Mouse (Mus musculus): Measurements from ENCODE around the gene Ccdc89.

Gene Ccdc89

DNA sequence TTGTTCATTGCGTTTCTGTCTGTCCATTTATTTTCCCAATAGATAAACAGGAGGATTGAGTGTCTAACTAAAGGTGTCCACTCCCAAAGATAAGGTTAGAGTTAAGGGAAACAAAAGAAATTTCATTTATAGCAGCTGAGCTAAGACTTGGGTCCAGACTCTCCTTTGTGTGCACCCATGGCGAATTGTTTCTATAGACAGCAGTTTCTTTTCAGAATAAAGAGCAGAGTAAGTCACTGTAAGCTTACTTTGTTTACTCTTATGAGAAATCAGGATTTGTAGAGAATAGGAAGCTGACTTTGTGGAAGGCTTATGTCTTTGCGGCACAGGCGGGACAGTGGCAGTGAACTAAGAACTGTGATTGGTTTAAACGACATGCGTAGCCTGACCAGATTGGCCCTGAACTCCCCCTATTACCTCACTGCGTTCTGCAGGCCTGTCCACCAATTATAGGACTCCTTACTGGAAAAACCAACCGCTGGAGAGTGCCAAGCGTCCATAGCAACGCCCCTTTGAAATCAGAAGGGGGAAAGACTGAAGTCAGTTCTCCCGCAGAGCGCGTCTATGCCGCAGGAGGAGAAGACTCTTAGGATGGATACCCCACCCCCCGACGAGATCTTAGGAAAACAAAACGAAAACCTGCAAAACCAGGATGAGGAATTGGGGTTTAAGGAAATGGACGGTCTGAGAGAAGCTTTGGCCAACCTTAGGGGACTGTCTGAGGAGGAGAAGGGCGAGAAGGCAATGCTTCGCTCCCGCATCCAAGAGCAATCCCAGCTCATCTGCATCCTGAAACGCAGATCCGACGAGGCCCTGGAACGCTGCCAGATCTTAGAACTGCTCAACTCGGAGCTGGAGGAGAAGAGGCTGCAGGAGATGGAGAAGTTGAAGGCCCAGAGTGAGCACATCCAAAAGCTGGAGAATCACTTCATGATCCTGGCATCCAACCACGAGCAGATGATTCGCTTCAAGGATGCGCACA is at the start of gene Ccdc89:
Ccdc89 (plus strand) TSS at position 558 of the 982 bp plus-strand sequence.
- DNase-seq (ENCODE audit: low read depth): peak; percentile 57

DNA sequence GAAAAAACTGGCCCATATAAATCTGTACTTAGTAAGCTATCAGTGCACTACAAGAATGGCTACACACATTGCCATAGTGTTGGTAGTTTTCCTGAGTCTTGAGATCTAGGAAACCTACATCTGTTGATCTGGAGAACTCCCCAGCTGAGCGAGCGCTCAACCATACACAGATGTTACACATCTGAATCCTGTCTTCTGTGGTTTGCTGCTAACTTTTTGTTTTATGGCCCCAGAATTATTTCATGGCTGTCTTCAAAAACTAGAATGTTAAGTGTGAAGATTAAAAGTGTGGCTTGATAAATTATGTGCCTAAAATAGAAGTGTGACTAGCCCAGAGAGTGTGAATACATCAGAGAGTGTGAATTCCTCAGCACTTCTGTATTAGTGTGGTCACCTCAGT is 42.0 kb upstream of the Ccdc89 start:
- DNase-seq (ENCODE audit: low read depth): no peak

DNA sequence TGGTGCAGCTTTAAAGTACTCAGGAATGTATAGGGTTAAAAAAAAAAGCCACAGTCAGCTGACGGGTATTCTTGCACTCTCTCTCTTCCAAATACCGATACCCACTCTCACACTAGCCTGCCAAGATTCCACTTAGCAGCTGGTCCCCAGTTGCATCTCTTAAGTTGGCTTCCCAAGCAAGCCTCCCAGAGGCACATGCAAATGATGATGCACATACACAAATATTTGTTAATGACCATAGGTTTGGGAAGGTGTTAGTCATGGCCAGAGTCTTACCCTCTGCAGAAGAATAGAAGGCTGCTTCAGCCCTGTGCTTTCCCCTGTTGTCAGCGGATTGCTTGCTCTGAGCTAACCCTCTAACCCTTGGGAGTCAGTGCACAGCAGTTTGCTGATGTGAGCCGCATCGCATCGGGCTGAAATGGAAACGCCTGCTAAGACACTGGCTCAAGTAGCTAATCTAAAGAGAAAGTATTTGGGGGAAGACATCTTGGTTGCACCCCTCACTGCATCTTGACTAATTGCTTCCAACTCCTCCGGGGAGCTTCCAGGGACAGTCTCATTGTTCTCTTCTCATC is 39.4 kb upstream of the Ccdc89 start:
- DNase-seq (ENCODE audit: low read depth): no peak

DNA sequence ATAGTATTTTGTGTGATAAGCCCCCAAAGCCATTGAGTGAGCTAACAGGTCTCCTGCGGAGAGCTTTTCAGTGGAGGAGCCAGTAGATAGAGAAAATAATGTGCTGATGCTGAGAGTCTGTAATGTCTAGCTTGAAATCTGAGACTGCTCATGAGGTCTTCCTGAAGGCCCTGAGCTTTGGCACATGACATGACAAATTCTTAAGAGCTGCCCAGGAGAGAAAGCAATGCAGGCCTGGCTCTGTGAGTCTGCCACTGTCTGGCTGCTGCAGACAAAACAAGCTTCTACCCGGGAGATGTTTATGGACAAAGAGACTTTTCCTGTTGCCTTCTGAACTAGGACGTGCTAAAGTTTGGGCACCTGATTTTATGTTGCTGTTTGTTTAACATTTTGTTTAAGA is 36.6 kb upstream of the Ccdc89 start:
- no peak for DNase-seq (ENCODE audit: low read depth)

DNA sequence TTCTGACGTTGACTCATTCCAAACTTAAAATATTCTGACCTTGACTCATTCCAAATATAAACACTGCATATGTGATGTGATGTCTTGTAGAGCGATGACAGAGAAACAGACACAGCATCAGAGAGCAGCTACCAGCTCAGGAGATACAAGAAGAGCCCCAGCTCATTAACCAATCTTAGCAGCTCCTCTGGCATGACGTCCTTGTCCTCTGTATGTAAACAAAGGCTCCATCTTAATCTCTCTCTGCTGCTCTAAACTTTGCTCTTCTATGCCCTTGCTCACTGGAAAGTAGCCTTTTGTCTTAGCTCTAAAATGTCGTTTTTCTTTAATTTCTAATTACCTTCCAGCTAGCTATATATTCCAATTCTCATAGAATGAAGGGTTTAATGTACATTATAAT is 31.3 kb upstream of the Ccdc89 start:
- no peak for DNase-seq (ENCODE audit: low read depth)

DNA sequence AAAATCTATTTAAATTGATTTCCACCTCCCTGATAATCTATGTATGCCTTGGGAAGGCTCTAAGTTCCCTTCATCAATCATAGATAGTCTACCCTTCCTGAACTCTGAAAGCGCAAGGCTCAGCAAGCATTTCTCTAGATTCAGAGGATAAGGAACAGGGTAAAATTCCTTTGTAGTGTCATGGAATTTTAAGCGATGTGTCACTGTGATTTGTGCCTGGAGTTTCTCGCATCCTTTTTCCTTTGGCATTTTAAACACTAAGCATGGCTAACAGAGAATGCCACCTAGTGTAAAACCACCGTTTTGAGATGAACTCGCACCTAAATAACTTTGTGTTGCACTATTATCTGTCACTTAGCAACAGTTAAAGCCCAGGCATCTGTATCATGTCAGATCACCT is 30.4 kb upstream of the Ccdc89 start:
- no peak for DNase-seq (ENCODE audit: low read depth)

DNA sequence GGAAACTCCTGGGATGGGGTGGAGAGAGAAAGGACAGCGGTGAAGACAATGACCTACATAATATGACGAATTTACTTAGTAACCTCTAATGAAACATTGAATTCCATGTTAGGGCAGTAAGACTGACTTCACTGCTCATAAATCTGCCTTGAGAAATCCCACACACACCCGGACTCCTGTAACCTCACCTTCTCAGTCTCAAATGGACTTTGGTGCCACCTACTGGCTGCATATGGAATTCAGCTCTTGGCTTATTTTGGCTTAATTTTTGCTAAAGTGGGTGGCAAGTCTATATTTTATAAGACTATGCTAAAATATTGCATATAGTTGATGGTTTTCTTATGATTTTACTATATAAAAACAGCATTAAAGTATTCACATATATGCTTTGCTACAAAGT is 16.4 kb upstream of the Ccdc89 start:
- peak; percentile 87 for DNase-seq (ENCODE audit: low read depth)

DNA sequence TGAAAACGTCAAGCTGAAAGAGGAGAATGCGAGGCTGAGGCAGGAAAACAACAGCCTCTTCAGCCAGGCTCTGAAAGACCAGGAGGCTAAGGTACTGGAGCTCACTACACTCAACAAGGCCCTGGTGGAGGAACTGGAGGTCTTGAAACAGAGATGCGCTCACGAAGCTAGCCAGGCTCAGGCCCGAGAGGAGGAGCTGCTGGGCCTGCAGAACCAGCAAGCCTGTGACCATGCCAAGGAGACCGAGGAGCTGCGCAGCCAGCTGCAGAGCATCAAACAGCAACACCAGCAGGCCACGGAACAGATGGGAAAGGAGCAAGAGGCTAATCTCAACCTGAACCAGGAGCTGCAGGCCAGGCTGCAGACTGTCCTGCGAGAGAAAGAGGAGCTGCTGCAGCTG is 629 bp downstream of the Ccdc89 start:
- DNase-seq (ENCODE audit: low read depth): no peak

DNA sequence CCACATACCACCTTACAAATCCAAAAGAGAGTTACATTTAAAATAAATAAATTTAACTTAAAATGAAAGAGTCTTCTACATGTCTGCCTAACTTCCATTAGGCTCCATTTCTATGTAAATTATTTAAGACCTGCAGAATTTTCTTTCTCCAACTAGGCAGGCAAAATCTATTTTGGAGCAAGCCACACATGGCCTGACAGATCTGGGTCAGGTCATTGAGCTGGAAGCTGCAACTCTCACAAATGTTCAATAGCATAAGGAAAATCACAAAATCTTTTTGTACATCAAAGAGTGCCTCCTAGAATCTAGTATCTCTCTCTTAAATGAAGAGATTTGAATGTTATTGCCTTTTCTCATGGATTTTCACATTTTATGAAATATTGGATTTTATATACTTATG is 5.8 kb downstream of the Ccdc89 start:
- DNase-seq (ENCODE audit: low read depth): no peak

DNA sequence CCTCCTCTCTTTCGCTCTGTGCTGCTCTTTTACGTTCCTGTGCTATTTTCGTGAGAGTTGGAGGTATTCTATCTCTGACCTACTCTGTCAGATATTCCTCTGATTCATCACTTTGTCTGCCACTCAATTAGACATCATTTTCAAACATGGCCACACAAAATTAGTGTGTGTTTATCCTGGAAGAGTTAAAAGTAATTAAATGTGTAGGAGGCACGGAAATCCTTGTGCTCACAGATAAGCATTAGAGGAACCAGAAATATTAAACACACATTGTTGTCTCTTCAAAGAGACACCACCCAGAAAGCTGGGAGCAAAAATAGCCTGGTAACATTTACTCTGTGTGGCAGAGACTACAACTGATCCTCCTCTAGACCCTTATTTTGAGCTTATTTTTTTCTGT is 13.7 kb downstream of the Ccdc89 start:
- DNase-seq (ENCODE audit: low read depth): no peak

DNA sequence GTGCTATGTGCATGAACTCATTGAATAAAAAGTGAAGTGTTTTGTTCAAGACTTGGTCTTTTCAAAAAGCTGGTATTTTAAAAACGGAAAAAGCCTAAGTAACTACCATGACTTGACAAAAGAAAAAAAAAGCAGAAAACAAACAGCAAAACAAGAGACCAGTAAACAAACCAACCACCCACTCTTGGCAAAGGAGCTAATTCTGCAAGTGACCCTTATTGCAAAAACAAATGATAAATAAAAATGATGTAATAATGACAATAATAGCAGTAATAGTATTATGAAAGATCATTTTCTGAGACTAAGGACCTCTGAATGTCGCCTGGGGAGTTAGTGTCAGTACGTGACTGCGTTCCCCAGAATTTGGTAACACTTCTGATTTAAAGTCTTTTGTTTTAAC is 15.7 kb downstream of the Ccdc89 start:
- no peak for DNase-seq (ENCODE audit: low read depth)

DNA sequence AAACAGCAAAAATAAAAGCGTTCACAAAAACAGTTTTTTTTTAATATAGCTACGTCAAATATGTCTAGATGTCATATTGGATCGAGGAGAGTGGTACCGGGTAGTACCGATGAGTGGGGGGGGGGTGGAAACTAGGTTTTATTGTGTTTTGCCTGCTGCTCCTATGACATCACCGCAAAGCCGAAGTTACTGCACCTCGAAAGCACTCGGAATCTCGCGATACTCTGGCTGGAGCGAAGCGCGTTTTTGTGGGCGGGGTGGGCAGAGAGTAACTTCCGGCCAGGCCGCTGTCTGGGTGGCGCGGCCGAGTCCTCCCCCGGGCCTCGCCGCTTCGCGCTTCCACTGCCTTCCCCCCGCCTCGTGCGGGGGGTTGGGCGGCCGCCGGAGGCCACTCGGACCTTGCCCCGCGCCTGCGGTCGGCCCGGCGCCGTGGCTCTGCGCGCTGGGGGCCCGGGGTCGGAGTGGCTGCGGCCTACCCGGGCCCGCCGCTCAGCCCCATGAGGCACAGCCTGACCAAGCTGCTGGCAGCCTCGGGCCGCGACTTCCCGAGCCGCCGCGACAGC is 16.2 kb downstream of the Ccdc89 start, which contains the start of gene Crebzf:
Crebzf (plus strand) TSS at position 212 of the 563 bp plus-strand sequence.
- DNase-seq (ENCODE audit: low read depth): peak; percentile 98

DNA sequence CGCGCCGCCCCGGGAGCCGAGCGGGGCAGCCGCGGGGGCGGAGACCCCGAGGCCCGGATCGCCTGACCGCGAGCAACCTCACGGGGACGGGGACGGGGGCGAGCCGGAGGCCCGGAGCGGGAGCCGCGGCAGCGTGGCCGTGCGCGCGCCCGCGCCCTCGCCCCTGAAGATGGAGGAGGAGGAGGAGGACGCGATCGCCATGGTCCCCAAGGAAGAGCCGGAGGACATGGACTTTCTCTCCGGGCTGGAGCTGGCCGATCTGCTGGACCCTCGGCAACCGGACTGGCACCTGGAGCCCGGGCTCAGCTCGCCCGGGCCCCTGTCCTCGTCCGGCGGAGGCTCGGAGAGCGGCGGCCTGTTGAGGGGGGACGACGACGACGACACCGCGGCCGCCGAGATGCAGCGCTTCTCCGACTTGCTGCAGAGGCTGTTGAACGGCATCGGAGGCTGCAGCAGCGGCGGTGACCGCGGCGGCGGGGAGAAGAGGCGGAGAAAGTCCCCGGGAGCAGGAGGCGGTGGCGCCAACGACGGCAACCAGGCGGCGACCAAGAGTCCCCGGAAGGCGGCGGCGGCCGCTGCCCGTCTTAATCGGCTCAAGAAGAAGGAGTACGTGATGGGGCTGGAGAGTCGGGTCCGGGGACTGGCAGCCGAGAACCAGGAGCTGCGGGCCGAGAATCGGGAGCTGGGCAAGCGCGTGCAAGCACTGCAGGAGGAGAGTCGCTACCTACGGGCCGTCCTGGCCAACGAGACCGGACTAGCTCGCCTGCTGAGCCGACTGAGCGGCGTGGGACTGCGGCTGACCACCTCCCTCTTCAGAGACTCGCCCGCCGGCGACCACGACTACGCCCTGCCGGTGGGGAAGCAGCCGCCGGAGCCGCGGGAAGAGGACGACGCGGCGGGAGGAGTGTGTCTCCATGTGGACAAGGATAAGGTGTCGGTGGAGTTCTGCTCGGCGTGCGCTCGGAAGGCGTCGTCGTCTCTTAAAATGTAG is 17.0 kb downstream of the Ccdc89 start:
- DNase-seq (ENCODE audit: low read depth): peak; percentile 80

DNA sequence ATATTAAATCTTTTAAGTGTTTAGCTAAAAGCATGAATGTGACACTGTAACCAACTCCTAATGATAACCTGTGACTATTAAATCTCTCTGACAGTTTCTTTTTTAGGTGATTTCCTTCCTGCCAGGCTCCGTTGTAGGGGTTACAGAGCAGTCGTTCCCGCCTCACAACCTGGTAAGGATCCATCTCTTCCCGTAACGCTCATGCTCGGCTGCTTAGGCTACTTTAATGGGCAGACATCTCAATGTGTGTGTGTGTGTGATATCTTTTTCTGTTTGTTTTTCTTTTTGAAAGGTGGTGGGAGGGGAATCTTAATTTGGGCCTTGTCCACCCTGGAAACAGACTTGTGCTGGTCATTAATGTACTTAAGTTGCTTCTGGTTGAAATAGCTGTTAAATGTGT is 17.8 kb downstream of the Ccdc89 start:
- peak; percentile 42 for DNase-seq (ENCODE audit: low read depth)

DNA sequence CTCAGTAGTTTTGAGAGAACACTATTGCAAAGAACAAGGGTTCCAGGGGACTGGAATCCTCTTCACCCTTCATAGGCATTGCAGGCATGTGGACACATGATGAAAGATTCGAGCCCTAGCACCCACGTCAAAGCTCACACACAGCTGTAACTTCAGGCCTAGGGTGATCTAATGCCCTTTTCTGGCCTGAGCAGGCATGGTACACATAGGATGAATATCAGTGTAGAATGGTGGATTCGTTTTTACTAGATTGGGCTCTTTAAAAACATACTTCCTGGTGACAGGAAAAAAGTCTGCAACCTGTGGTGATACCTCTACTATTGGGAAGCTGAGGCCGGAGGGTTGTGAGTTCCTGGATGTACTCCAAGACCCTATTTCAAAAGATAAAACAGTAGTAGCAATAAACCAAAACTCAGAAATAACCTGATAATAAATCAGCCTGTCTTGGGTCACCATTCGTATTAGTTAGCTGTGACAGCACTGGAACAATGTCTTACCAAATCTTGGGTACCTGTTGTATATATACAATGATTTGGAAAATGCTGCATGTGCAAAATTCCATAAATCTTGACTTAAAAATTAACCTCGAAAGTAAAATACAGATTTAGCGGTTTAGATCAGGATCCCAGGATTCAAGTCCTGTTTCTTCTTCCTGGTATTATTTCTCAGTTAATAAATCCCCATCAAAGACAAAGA is 29.9 kb downstream of the Ccdc89 start:
- DNase-seq (ENCODE audit: low read depth): peak; percentile 33

DNA sequence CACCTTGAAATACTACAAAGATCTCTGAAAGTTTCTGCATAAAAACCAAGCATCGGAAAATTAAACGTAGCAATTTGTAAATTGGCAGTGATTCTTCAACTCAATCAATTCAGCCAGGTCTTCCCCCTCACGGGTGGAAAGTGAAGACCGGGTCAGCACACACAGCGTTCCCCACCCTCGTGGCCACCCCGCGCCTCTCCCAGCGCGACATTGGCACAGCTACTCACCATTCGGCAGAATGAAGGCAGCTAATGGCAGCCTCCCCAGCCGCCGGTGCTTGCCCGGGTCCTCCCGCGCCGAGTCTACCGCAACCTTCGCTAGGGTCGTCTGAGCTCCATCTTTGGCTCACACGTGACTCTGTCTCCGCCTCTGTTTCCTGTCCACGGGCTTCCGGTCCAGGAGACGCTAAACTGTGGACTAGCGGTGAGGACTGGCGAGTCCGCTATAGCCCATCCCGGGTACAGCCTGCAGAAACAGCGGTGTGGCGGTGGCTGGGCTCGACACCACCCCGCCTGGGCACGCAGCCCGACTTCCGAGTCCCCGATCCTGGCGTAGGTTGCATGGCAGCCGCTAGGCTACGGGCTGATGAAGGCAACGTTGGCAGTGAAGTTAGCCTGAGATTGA is 30.6 kb downstream of the Ccdc89 start, which contains the start of gene Tmem126a:
Tmem126a (minus strand) TSS at position 385 of the 624 bp plus-strand sequence.
- DNase-seq (ENCODE audit: low read depth): peak; percentile 80

DNA sequence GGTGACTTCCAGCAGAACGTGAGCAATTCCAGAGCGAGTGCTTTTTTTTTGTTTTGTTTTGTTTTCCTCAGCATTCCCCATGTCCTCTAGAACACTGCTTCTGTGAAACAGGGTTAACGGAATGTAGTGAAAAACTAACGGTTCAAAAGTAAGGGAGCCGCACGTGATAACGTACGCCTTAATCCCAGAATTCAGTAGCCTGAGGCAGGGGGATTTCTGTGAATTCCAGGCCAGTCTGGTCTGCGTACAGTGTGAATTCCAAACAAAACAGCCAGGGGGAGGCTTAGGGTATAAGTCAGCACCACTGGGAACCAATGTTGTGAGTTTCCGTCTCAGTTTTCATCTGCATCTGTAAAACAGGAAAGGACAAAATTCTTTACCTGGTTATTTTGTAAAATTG is 31.1 kb downstream of the Ccdc89 start:
- DNase-seq (ENCODE audit: low read depth): no peak

DNA sequence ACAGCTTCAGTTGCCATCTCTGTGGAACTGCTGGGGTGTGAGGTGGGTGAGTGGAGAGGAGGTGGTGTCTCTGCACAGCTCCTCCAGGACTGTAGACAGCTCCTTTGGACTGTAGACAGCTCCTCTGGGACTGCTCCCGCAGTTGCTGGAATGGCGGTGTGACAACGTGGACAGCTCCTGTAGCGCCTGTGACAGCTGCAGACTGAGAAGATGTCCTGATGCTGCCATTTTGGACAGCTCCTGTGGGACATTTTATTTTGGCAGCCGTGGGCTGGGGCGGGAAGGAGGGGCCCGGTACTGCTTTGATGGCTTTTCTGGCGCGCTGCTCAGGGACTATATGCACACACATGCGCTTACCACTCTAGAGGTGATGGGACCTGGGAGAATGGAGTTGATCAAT is 34.0 kb downstream of the Ccdc89 start:
- DNase-seq (ENCODE audit: low read depth): no peak

DNA sequence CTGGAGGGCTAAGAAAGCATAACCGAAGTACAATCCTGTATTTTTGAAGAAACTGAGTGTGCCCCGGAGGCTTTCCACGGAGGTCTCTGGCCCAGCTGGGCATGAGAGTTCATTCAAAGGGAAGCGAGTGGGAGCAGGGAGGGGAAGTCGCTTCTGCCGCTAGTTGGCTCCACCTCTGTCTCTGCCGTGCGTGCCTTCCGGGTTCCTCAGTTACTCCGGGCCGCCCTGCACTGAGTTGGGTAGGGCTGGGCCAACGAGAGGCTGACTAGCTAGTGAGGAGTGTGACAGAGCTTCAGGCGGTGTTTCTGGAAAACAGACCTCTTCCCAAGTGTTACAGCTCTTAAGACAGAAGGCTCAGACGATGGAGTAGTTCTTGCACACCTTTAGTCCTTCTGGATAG is 34.6 kb downstream of the Ccdc89 start:
- peak; percentile 61 for DNase-seq (ENCODE audit: low read depth)

DNA sequence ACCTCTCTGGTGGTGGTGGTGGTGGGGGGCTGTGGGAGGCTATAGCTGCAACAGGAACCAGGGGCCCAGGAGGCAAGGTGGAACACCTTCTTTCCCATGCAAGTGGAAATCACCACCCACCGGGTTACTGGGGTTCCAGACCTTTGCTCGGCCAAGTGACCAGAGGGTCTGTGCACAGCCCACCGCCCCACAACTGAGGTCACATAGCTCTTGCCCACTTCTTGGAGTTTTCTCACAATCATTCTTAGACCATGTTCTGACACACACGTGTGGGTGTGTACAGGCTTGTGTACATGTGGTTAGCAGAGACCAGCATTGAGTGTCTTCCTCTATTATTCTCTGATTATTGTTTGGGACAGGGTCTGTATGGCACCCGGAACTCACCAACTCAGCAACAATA is 35.1 kb downstream of the Ccdc89 start:
- no peak for DNase-seq (ENCODE audit: low read depth)

DNA sequence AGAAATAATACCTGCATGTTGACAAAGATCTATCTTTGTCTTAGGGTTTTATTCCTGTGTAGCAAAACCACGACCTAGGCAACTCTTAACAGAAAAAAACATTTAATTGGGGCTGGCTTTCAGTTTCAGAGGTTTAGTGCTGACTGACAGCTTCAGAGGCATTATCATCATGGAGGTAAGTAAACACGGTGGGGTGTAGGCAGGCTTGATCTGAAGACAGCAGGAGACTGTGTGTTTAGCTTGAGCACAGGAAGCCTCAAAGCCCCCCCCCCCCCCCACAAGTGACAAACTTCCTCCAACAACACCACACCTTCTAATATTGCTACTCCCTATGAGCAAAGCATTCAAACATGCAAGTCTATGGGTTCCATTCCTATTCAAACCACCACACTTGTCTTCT is 47.1 kb downstream of the Ccdc89 start:
- DNase-seq (ENCODE audit: low read depth): peak; percentile 54
